Mouse (Mus musculus): ENCODE data around the gene Kiss1r.

DNA sequence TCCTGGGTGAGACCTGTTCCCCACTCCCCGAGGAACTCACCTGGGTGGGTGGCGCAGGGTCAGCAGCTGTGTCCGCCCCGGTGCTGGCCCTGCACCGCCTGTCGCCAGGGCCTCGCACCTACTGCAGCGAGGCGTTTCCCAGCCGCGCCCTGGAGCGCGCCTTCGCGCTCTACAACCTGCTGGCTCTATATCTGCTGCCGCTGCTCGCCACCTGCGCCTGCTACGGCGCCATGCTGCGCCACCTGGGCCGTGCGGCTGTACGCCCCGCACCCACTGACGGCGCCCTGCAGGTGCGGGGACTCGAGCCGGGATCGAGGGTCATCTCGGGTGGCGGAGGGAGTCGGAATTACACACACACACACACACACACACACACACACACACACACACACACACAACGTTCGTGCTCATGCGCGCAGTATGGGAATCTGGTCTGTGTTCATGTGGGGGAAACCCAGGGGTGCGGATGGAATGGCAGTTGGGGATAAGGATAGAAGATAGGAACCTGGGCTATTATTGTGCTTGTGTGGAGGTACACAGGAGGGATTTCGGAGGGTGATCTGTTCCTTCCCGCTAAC lies 4.3 kb downstream of the Kiss1r start, which contains the start of gene R3hdm4:
- TF ChIP-seq CTCF (IDR thresholded peaks at IDR 0.05; ENCODE audit: extremely low read depth, insufficient read length, insufficient replicate concordance, low read depth, low read length) (no peak), POLR2A (IDR thresholded peaks at IDR 0.05; ENCODE audit: low read depth, low read length) (no peak)
